ENCODE assay signal across 20 mouse cellular contexts in genomic region chr2:45601332-45601900, GRCm38 (mm10).
DNase-seq lines count a peak whose midpoint lies in the region; ATAC-seq and TF ChIP-seq lines count a peak whose summit lies in the region.
"Had no signal": no experiment of that assay in that cellular context is flagged by ENCODE, and none has a peak within 500 bp of the region (broad histone marks: within the 10 kb centered on the region; RNA-seq: fewer than 3 reads in every experiment).

No protein-coding gene starts in this region.

- no peaks in the 10 kb centered on the region for H3K9me3 ChIP-seq in kidney, embryonic 16.5 days (ENCODE audit: low read length)
- no peaks in the 10 kb centered on the region for H3K9me3 ChIP-seq in lung, embryonic 16.5 days (ENCODE audit: control insufficient read depth, low read length)
- H3K9me3 ChIP-seq in forebrain, postnatal 0 days (ENCODE audit: low read length) = no peaks in the 10 kb centered on the region
- H3K9me3 ChIP-seq: embryonic facial prominence, embryonic 12.5 days; forebrain, embryonic 12.5 days; heart, embryonic 15.5 days had no signal

- no peak overlapping the region for H3K4me2 ChIP-seq in kidney, embryonic 16.5 days (replicated peaks; ENCODE audit: low read depth, low read length)
- H3K4me2 ChIP-seq in lung, embryonic 16.5 days (ENCODE audit: low read depth, low read length) = no peak overlapping the region
- no peak overlapping the region for H3K4me2 ChIP-seq in forebrain, postnatal 0 days (ENCODE audit: low read depth)
- H3K4me2 ChIP-seq: embryonic facial prominence, embryonic 12.5 days; forebrain, embryonic 12.5 days; heart, embryonic 11.5 days; heart, embryonic 15.5 days; hindbrain, embryonic 14.5 days had no signal

- 0 out of 2 replicates have a peak, but pooled peaks have one; percentile 27 for ATAC-seq in kidney, embryonic 16.5 days (ENCODE audit: low FRiP score, low TSS enrichment)
- peak; percentile 94 for ATAC-seq in lung, embryonic 16.5 days (ENCODE audit: low read depth)
- peak; percentile 21 for ATAC-seq in Patski
- ATAC-seq in forebrain, postnatal 0 days = no peak
- ATAC-seq: forebrain, embryonic 16.5 days had no signal

- CTCF ChIA-PET in Patski (lab: Charles Lee) = no interaction called here

- 63% methylated on average over 6 of the region's 6 CpGs for WGBS in kidney, embryonic 16.5 days
- WGBS in lung, embryonic 16.5 days = 16% methylated on average over 6 of the region's 6 CpGs
- WGBS in forebrain, postnatal 0 days = 84% methylated on average over 6 of the region's 6 CpGs

- TF ChIP-seq CTCF in Patski (IDR thresholded peaks at IDR 0.05) = no peak
- no peak for TF ChIP-seq CTCF in forebrain, postnatal 0 days (IDR thresholded peaks at IDR 0.05; ENCODE audit: low read depth)

- in situ Hi-C loops in Patski (cut with MboI; ENCODE audit: low pct_unique_long_range_greater_than_20kb) = no loop called here

- POLR2A ChIA-PET in Patski (lab: Charles Lee) = interaction anchor here (0.6 kb wide), 1 partner anchor 88 kb away, joined by 3 read pairs; no protein-coding TSS in a partner anchor

- H3K36me3 ChIP-seq in kidney, embryonic 16.5 days (ENCODE audit: insufficient read depth, low read length) = no peaks in the 10 kb centered on the region
- H3K36me3 ChIP-seq in lung, embryonic 16.5 days (ENCODE audit: control insufficient read depth, insufficient read depth, low read length) = no peaks in the 10 kb centered on the region
- H3K36me3 ChIP-seq in forebrain, postnatal 0 days (ENCODE audit: insufficient read depth) = no peaks in the 10 kb centered on the region
- H3K36me3 ChIP-seq: embryonic facial prominence, embryonic 12.5 days; forebrain, embryonic 12.5 days; heart, embryonic 15.5 days had no signal

- peaks cover 4% of the 10 kb centered on the region; the same call in 1 of the 2 replicates for H3K4me1 ChIP-seq in kidney, embryonic 16.5 days (ENCODE audit: insufficient read depth, low read length)
- H3K4me1 ChIP-seq in lung, embryonic 16.5 days (replicated peaks; ENCODE audit: control insufficient read depth, insufficient read depth, low read length) = peaks cover 6% of the 10 kb centered on the region
- no peaks in the 10 kb centered on the region for H3K4me1 ChIP-seq in forebrain, postnatal 0 days (ENCODE audit: insufficient read depth)
- H3K4me1 ChIP-seq: embryonic facial prominence, embryonic 12.5 days; forebrain, embryonic 12.5 days; heart, embryonic 15.5 days had no signal

- H3K9ac ChIP-seq in kidney, embryonic 16.5 days (replicated peaks; ENCODE audit: low read length) = no peak overlapping the region
- H3K9ac ChIP-seq in lung, embryonic 16.5 days (ENCODE audit: low read length) = no peak overlapping the region
- H3K9ac ChIP-seq in forebrain, postnatal 0 days = no peak overlapping the region
- H3K9ac ChIP-seq: embryonic facial prominence, embryonic 12.5 days; forebrain, embryonic 12.5 days; heart, embryonic 15.5 days; hindbrain, embryonic 14.5 days had no signal

- H3K27me3 ChIP-seq in kidney, embryonic 16.5 days (ENCODE audit: insufficient read depth, low read length) = no peaks in the 10 kb centered on the region
- no peaks in the 10 kb centered on the region for H3K27me3 ChIP-seq in lung, embryonic 16.5 days (ENCODE audit: control insufficient read depth, insufficient read depth, low read depth, low read length)
- no peaks in the 10 kb centered on the region for H3K27me3 ChIP-seq in Patski
- H3K27me3 ChIP-seq in forebrain, postnatal 0 days (ENCODE audit: insufficient read depth, low read length) = no peaks in the 10 kb centered on the region
- H3K27me3 ChIP-seq: embryonic facial prominence, embryonic 12.5 days; forebrain, embryonic 12.5 days; heart, embryonic 15.5 days had no signal

- DNase-seq in kidney, postnatal 14 days = no peak
- no peak for DNase-seq in lung, adult 18-20 months
- no peak for DNase-seq in Patski (ENCODE audit: low read depth, low spot score)
- DNase-seq in yolk sac, embryonic 10.5 days (ENCODE audit: low spot score) = peak; percentile 17
- DNase-seq in forebrain, postnatal 0 days = no peak
- DNase-seq: adrenal gland, adult 8-10 months; cerebellum, adult 11 months; cerebellum, adult 9-10 months; cerebellum, postnatal 25 days; gastrocnemius, postnatal 14 days; heart, adult 2 months; heart, postnatal 14 days had no signal

- no peak overlapping the region for H3K4me3 ChIP-seq in kidney, embryonic 16.5 days (ENCODE audit: low read length)
- no peak overlapping the region for H3K4me3 ChIP-seq in lung, embryonic 16.5 days (ENCODE audit: low read length)
- no peak overlapping the region for H3K4me3 ChIP-seq in forebrain, postnatal 0 days (ENCODE audit: low read depth, low read length)
- H3K4me3 ChIP-seq: embryonic facial prominence, embryonic 12.5 days; forebrain, embryonic 12.5 days; heart, adult 2 months; heart, embryonic 15.5 days had no signal

- no peak overlapping the region for H3K27ac ChIP-seq in kidney, embryonic 16.5 days (ENCODE audit: low read length)
- peak overlapping the region; percentile 2 for H3K27ac ChIP-seq in lung, embryonic 16.5 days (ENCODE audit: low read length)
- no peak overlapping the region for H3K27ac ChIP-seq in forebrain, postnatal 0 days (ENCODE audit: low read depth, low read length)
- H3K27ac ChIP-seq: embryonic facial prominence, embryonic 12.5 days; forebrain, embryonic 12.5 days; heart, adult 2 months; heart, embryonic 15.5 days; hindbrain, embryonic 14.5 days had no signal
